Mouse (Mus musculus) megakaryocyte, embryonic 14.5 days (primary cell): Measurements from ENCODE around the gene Dennd1a.

Experiments used
- FLI1 ChIP-seq: IDR thresholded peaks from 2 replicates; pipeline ENCODE4 v1.6.1; 2012; ENCODE audit warnings: low read length, inconsistent platforms, mixed read lengths
- GATA1 ChIP-seq: IDR thresholded peaks from 3 replicates; pipeline ENCODE4 v1.6.1; 2012; ENCODE audit warnings: mixed read lengths, low read length, inconsistent platforms, borderline replicate concordance

- TF ChIP-seq GATA1 (no peak), FLI1 (no peak)
Observed at GRCm38 (mm10) chr2:38048996-38049395, 238.2 kb downstream of the Dennd1a start.
